Mouse (Mus musculus) heart, embryonic 16.5 days (tissue): Measurements from ENCODE around the gene Pcnx. TPM values are rescaled to one million over a fixed set of nuclear protein-coding genes. Genes with fewer than 3 reads are reported as not detected.
A peak's percentile ranks its signal among the peaks of the same experiment; 100 is the strongest.

ENCODE experiments used
- ATAC-seq: fragments of 200-750 bp; cut with Nextera tagmentation; replicated peaks from 2 replicates; pipeline ENCODE4 v1.8.0; 2017; ENCODE audit warnings: moderate number of reproducible peaks; ENCODE audit not compliant: insufficient read depth, low FRiP score; ENCODE audit errors: extremely low read depth
- H3K27ac ChIP-seq: fragments of 300-500 bp; sonication (generic); 2 replicates; pipeline ENCODE4 v1.5.1; 2014; ENCODE audit warnings: mild to moderate bottlenecking, low read length, control low read depth, moderate library complexity
- H3K27me3 ChIP-seq: fragments of 300-500 bp; sonication (generic); 2 replicates; pipeline ENCODE4 v1.6.1; 2014; ENCODE audit warnings: low read length, mixed read lengths; ENCODE audit not compliant: control insufficient read depth, insufficient read depth
- H3K36me3 ChIP-seq: fragments of 300-500 bp; sonication (generic); 2 replicates; pipeline ENCODE4 v1.6.1; 2014; ENCODE audit not compliant: control insufficient read depth, insufficient read depth
- H3K4me1 ChIP-seq: fragments of 300-500 bp; sonication (generic); 2 replicates; pipeline ENCODE4 v1.6.1; 2014; ENCODE audit warnings: low read length, mixed read lengths; ENCODE audit not compliant: control insufficient read depth, insufficient read depth
- H3K4me2 ChIP-seq: fragments of 300-500 bp; sonication (generic); 2 replicates; pipeline ENCODE4 v1.6.1; 2014; ENCODE audit warnings: low read depth, mild to moderate bottlenecking, control low read depth, low read length
- H3K4me3 ChIP-seq: fragments of 300-500 bp; sonication (generic); 2 replicates; pipeline ENCODE4 v1.5.1; 2014; ENCODE audit warnings: mild to moderate bottlenecking, control low read depth, low read length
- H3K9ac ChIP-seq: fragments of 300-500 bp; sonication (generic); 2 replicates; pipeline ENCODE4 v1.6.1; 2014; ENCODE audit warnings: low read length, control low read depth
- H3K9me3 ChIP-seq: fragments of 300-500 bp; sonication (generic); replicated peaks from 2 replicates; pipeline ENCODE4 v1.6.1; 2016; ENCODE audit warnings: low read length; ENCODE audit not compliant: control insufficient read depth
- WGBS: fragments of 180-500 bp; shearing (Covaris S2); extraction: QIAGEN DNeasy Blood & Tissue Kit; methylation state at CpG from one replicate; pipeline ENCODE4 v1.1.7; 2014; 5-methylcytosine and 5-hydroxymethylcytosine counted together
- polyA plus RNA-seq: library from polyadenylated mRNA; unstranded; fragments of >200 nt; fragmentation: Nextera tagmentation; extraction: Ambion mirVana; gene quantifications from 2 replicates; pipeline ENCODE4 v1.2.1, GENCODE M21; 2015

Gene Pcnx
- polyA plus RNA-seq, 1 experiment from 2014 or later: 9.3 TPM

- Histone ChIP-seq H3K27me3 (no peaks in the 10 kb centered on the region), H3K9me3 (no peaks in the 10 kb centered on the region), H3K36me3 (no peaks in the 10 kb centered on the region), H3K9ac (0 out of 2 replicates have a peak overlapping the region, but pooled peaks have one; percentile 20), H3K4me2 (peak overlapping the region; percentile 68), H3K27ac (no peak overlapping the region), H3K4me1 (peaks cover 16% of the 10 kb centered on the region), H3K4me3 (peak overlapping the region; percentile 34)
- peak; percentile 61 for ATAC-seq
- WGBS: 10% methylated on average over 14 of the region's 14 CpGs
These were observed 14.8 kb upstream of the Pcnx start for GRCm38 (mm10) chr12:81844981-81845380.

DNA sequence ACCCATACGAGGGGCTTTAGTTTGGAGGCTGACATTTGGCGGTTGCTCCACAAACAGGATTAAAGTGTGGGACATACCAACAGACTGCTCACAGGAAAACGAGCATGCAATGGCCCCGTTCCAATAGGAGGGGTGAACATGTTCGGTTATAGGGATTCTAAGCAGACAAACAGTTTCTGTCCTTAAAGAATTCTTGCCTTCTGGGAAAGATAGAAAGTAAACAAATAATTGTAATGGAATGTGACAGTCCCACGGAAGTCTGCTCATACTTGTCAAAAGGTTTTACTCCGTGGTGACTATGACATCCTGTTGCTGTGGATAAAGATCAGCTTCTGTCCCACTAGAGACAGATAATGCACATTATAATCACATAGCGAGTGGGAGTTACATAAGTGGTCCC lies 10.2 kb upstream of the Pcnx start:
- ATAC-seq: no peak
- no peak overlapping the region for H3K4me3 ChIP-seq
- no peaks in the 10 kb centered on the region for H3K27me3 ChIP-seq
- H3K9ac ChIP-seq: no peak overlapping the region
- H3K27ac ChIP-seq: no peak overlapping the region
- no peak overlapping the region for H3K4me2 ChIP-seq
- no peaks in the 10 kb centered on the region for H3K36me3 ChIP-seq
- peaks cover 12% of the 10 kb centered on the region for H3K4me1 ChIP-seq
- H3K9me3 ChIP-seq: no peaks in the 10 kb centered on the region
- 51% methylated on average over 8 of the region's 8 CpGs for WGBS

DNA sequence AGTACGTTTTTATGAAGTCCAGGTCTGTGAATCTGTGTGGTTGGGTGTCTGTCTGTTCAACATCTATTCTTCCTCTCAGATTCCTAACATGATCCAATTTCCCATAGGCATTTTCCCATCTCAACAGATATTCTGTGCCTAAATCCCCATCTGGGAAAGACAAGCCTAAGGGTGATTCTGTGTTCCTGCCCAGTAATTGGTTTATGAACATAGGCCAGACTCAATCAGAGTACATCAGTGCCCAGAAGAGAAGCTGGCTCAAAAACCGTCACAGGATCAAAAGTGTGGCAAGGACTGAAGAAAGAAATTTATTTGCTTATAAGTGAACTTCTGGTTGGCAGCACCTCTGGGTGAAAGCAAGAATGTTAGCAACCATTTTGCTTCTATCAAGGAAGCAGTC lies 7.3 kb upstream of the Pcnx start:
- Histone ChIP-seq H3K36me3 (no peaks in the 10 kb centered on the region), H3K4me1 (peaks cover 15% of the 10 kb centered on the region), H3K27ac (peak overlapping the region; percentile 25; the same call in 1 of the 2 replicates), H3K9ac (no peak overlapping the region), H3K4me3 (no peak overlapping the region), H3K9me3 (no peaks in the 10 kb centered on the region), H3K4me2 (no peak overlapping the region), H3K27me3 (no peaks in the 10 kb centered on the region)
- WGBS: 85% methylated on average over 2 of the region's 2 CpGs
- no peak for ATAC-seq

DNA sequence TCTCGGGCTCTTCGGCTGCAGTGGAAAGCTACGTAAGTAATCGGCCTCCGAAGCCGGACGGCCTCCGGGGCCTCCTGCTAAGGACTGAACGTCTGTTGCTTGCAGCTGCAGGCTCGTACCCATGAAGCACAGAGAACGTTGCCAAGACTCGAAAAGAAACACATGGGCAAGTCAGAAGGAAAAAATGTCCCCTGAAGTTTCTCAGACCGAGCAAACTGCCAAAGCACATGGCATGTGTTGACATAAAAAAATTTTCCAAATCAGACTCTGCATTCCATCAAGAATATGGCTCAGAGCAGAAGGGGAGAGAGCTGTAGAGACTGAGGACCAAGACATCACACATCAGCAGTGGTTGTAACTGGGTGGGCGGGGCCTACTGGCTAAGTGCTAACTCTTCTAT lies 6.8 kb upstream of the Pcnx start:
- no peak; the same call in 1 of the 2 replicates for ATAC-seq
- no peaks in the 10 kb centered on the region for H3K9me3 ChIP-seq
- WGBS: 55% methylated on average over 14 of the region's 14 CpGs
- no peaks in the 10 kb centered on the region for H3K27me3 ChIP-seq
- H3K4me3 ChIP-seq: no peak overlapping the region
- no peak overlapping the region for H3K4me2 ChIP-seq
- H3K4me1 ChIP-seq: peaks cover 18% of the 10 kb centered on the region
- no peaks in the 10 kb centered on the region for H3K36me3 ChIP-seq
- H3K9ac ChIP-seq: no peak overlapping the region
- H3K27ac ChIP-seq: peak overlapping the region; percentile 1; the same call in 1 of the 2 replicates

GRCm38 (mm10) chr12:81853543-81853942 lies 6.3 kb upstream of the Pcnx start:
- no peak overlapping the region for H3K27ac ChIP-seq
- 76% methylated on average over 9 of the region's 9 CpGs for WGBS
- no peaks in the 10 kb centered on the region for H3K27me3 ChIP-seq
- no peak overlapping the region for H3K4me3 ChIP-seq
- ATAC-seq: no peak
- H3K4me1 ChIP-seq: peaks cover 18% of the 10 kb centered on the region
- H3K36me3 ChIP-seq: no peaks in the 10 kb centered on the region
- H3K9ac ChIP-seq: no peak overlapping the region
- no peaks in the 10 kb centered on the region for H3K9me3 ChIP-seq
- no peak overlapping the region for H3K4me2 ChIP-seq

GRCm38 (mm10) chr12:81855031-81855430 lies 4.8 kb upstream of the Pcnx start:
- 63% methylated on average over 8 of the region's 8 CpGs for WGBS

DNA sequence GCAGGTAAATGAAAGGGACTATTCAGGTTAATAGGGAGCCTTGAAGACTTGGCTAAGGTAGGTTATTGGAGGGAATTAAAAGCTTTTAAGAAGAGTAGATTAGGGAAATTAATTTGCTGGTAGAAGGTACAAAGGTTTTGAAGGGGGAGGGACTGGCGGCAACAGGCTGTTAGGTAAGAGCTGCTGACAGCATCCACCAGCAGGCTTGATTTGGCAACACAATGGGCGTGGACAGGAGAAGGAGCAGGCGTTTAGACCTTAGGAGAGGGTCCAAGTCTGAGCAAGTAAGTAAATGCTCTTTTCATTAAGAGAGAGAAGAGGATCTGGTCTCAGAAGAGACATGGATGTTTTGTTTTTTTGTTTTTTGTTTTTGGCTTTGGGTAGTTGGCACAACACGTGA lies 3.1 kb upstream of the Pcnx start:
- WGBS: 39% methylated on average over 4 of the region's 4 CpGs
- Histone ChIP-seq H3K27me3 (no peaks in the 10 kb centered on the region), H3K9ac (no peak overlapping the region), H3K27ac (no peak overlapping the region), H3K4me2 (no peak overlapping the region), H3K36me3 (no peaks in the 10 kb centered on the region), H3K9me3 (no peaks in the 10 kb centered on the region), H3K4me3 (no peak overlapping the region), H3K4me1 (peaks cover 25% of the 10 kb centered on the region)
- no peak for ATAC-seq

More at GRCm38 (mm10) chr12:81855031-81855430, 4.8 kb upstream of the Pcnx start:
- H3K4me1 ChIP-seq: peaks cover 23% of the 10 kb centered on the region
- no peak overlapping the region for H3K4me2 ChIP-seq
- no peaks in the 10 kb centered on the region for H3K27me3 ChIP-seq
- H3K4me3 ChIP-seq: no peak overlapping the region
- no peak overlapping the region for H3K27ac ChIP-seq
- no peak overlapping the region for H3K9ac ChIP-seq
- no peaks in the 10 kb centered on the region for H3K9me3 ChIP-seq
- ATAC-seq: no peak
- H3K36me3 ChIP-seq: no peaks in the 10 kb centered on the region

DNA sequence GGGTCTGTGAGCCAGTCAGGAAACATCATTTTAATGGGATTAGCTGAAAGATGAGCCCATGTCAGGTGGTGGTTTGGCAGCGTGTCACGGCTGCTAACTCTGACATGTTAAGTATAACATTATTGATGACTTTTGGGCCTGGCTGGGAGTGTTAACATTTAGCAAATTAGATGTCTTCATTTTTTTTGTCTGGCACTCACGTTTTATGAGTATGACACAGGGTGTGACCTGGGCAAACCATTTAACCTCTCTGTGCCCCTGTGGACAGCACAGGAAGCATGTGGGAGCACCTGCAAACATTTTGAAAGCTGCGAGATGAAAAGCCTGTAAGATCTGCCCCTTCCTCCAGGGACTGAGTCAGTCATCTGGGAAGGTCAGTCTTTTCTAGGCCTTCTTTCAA lies 2.6 kb upstream of the Pcnx start:
- H3K36me3 ChIP-seq: no peaks in the 10 kb centered on the region
- no peaks in the 10 kb centered on the region for H3K9me3 ChIP-seq
- no peak overlapping the region for H3K4me3 ChIP-seq
- H3K27me3 ChIP-seq: no peaks in the 10 kb centered on the region
- no peak overlapping the region for H3K27ac ChIP-seq
- no peak overlapping the region for H3K4me2 ChIP-seq
- 54% methylated on average over 4 of the region's 4 CpGs for WGBS
- peaks cover 30% of the 10 kb centered on the region for H3K4me1 ChIP-seq
- no peak for ATAC-seq
- H3K9ac ChIP-seq: no peak overlapping the region

GRCm38 (mm10) chr12:81857978-81858569 lies 1.7 kb upstream of the Pcnx start:
- no peaks in the 10 kb centered on the region for H3K9me3 ChIP-seq
- no peaks in the 10 kb centered on the region for H3K36me3 ChIP-seq
- no peak overlapping the region for H3K9ac ChIP-seq
- H3K4me3 ChIP-seq: no peak overlapping the region
- WGBS: 61% methylated on average over 8 of the region's 8 CpGs
- no peak for ATAC-seq
- peaks cover 38% of the 10 kb centered on the region for H3K4me1 ChIP-seq
- H3K4me2 ChIP-seq: no peak overlapping the region
- no peak overlapping the region for H3K27ac ChIP-seq
- no peaks in the 10 kb centered on the region for H3K27me3 ChIP-seq
